Mouse (Mus musculus) heart, postnatal 25 days (tissue): ENCODE measurements around the gene Triml2. TPM values are rescaled to one million over a fixed set of nuclear protein-coding genes. Genes with fewer than 3 reads are reported as not detected.

Source experiments
- DNase-seq: peaks from one replicate; pipeline ENCODE4 v3.0.0; 2022; ENCODE audit warnings: low spot score
- intact Hi-C: fragments of 180-260 bp; cut with DNase I; formaldehyde crosslinking; loops from one replicate; pipeline ENCODE4 v1.15.1; 2025
- total RNA-seq, 2 experiments: library from RNA; stranded (reverse); gene quantifications; 2 replicates each; pipeline ENCODE4 v1.2.3; 2021

Gene Triml2
- total RNA-seq, result not detected

- intact Hi-C loops, result no loop called here
- no peak for DNase-seq
These were observed at the start of gene Triml2 for GRCm38 (mm10) chr8:43180054-43180690. TSS of gene Triml2 (plus strand) at chr8:43180541.

GRCm38 (mm10) chr8:43141386-43141785, 39.0 kb upstream of the Triml2 start, which contains the start of gene Triml1:
TSS of gene Triml1 (minus strand) at chr8:43141486.
- intact Hi-C loops, result no loop called here
- no peak for DNase-seq

GRCm38 (mm10) chr8:43149307-43149706, 31.0 kb upstream of the Triml2 start:
- intact Hi-C loops, result no loop called here
- DNase-seq, result no peak

- no peak for DNase-seq
- intact Hi-C loops, result no loop called here
These were observed 17.1 kb upstream of the Triml2 start for GRCm38 (mm10) chr8:43163255-43163654.

- no peak for DNase-seq
- intact Hi-C loops, result no loop called here
These were observed 15.9 kb upstream of the Triml2 start for GRCm38 (mm10) chr8:43164453-43164852.

- no peak for DNase-seq
- intact Hi-C loops, result no loop called here
These were observed 12.3 kb upstream of the Triml2 start for GRCm38 (mm10) chr8:43168083-43168482.

- intact Hi-C loops, result no loop called here
- DNase-seq, result no peak
These were observed 11.0 kb upstream of the Triml2 start for GRCm38 (mm10) chr8:43169249-43169755.

GRCm38 (mm10) chr8:43176766-43177486, 3.4 kb upstream of the Triml2 start:
- intact Hi-C loops, result no loop called here
- no peak for DNase-seq

GRCm38 (mm10) chr8:43178263-43178662, 2.1 kb upstream of the Triml2 start:
- no peak for DNase-seq
- intact Hi-C loops, result no loop called here

GRCm38 (mm10) chr8:43179189-43179588, 1.2 kb upstream of the Triml2 start:
- no peak for DNase-seq
- intact Hi-C loops, result no loop called here

GRCm38 (mm10) chr8:43182281-43182680, 1.9 kb downstream of the Triml2 start:
- intact Hi-C loops, result no loop called here

GRCm38 (mm10) chr8:43215554-43215953, 35.2 kb downstream of the Triml2 start:
- intact Hi-C loops, result no loop called here
- DNase-seq, result no peak

More at GRCm38 (mm10) chr8:43182281-43182680, 1.9 kb downstream of the Triml2 start:
- no peak for DNase-seq

GRCm38 (mm10) chr8:43243326-43243725, 63.0 kb downstream of the Triml2 start:
- no peak for DNase-seq
- intact Hi-C loops, result no loop called here

Other genes starting within 250 kb of the Triml2 start
- gene Triml1, start 39.1 kb upstream of the Triml2 start, total RNA-seq, result not detected
- gene Zfp42, start 126.4 kb downstream of the Triml2 start, total RNA-seq, result not detected